In genomic region chr10:81190236-81190911, GRCm38 (mm10) we compare ENCODE assay signal across 1 mouse cellular context.
A peak's percentile ranks its signal among the peaks of the same experiment; 100 is the strongest.
TF ChIP-seq lines count a peak whose summit lies in the region.

No protein-coding gene starts in this region.

TF ChIP-seq in MEL, 35 proteins besides CTCF, POLR2A, EP300 and RAD21:
- TF ChIP-seq GABPA (IDR thresholded peaks at IDR 0.05; ENCODE audit: low read depth, low read length) (no peak), KAT2A (conservative IDR thresholded peaks at IDR 0.05; ENCODE audit: low read depth, low read length) (no peak), MAZ (IDR thresholded peaks at IDR 0.05; ENCODE audit: low read depth, low read length) (0 out of 2 replicates have a peak, but pooled peaks have one; percentile 38), MYC (IDR thresholded peaks at IDR 0.05; ENCODE audit: low read depth, low read length) (no peak)
